Mouse (Mus musculus): ENCODE data around the gene Gng12.

Gene Gng12

GRCm38 (mm10) chr6:66917032-66917431 is 20.8 kb downstream of the Gng12 start:
- DNase-seq (ENCODE audit: low spot score in 2 of 2), result no peak

DNA sequence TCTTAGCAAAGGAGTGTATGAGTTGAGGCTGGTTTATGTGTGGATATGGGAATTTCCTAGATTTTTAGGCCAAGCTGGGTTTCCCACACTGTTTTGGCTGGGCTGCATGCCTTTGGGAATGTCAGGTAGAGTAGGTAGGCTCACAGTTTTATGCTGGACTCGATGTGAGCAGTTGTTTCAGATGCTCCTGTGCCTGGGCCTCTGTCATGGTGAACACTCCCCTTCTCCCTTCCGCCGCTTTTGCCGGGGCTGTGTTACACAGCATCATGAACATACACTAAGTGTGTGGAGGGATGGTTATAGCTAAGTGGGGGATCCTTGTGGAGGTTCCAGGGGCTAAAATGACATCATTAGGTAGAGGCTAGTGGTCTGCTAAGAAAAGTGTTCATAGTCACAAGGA is 24.6 kb downstream of the Gng12 start:
- DNase-seq (ENCODE audit: low spot score in 2 of 2), result no peak

- no peak for DNase-seq (ENCODE audit: low spot score in 2 of 2)
Measured at GRCm38 (mm10) chr6:66921755-66922154, 25.6 kb downstream of the Gng12 start.

DNA sequence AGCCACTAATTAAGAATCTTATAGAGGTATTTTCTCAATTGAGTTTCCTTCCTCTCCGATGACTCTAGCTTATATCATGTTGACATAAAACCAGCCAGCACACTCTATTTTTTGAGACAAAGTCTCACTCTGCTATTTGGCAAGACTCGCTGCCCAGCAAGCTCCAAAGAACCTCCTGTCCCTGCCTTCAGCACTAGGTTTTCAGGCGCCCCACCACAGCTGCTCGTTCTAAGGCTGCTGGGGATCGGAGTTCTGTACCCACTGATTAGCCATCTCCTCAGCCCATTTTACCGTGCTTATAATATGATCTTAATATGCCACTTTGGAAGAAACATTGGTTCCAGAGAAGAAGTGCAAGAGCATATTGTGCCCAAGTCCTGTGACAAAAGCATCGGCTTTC is 26.3 kb downstream of the Gng12 start:
- DNase-seq (ENCODE audit: low spot score in 2 of 2), result no peak

DNA sequence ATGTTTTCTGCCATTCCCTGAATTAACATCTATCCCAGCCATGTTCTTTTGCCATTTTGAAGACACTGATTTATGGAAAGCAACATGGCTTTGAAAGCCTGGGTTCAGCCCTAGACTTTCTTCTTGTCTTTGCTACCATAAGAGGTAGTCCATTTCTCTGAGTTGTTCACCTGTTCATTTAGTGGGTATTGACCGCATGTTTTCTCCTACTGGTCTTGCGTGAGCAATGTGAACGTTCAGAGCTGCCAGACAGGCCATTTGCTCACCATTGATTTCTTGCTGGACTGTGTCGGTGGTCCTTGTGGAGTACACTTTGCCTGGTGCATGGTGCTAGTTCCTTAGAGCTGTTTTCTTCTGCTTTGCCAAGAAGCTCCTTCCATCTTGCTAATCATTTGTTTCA is 27.7 kb downstream of the Gng12 start:
- no peak for DNase-seq (ENCODE audit: low spot score in 2 of 2)

GRCm38 (mm10) chr6:66924315-66924965 is 28.2 kb downstream of the Gng12 start:
- no peak for DNase-seq (ENCODE audit: low spot score in 2 of 2)

GRCm38 (mm10) chr6:66926269-66926668 is 30.1 kb downstream of the Gng12 start:
- DNase-seq (ENCODE audit: low spot score in 2 of 2), result no peak

GRCm38 (mm10) chr6:66928972-66929645 is 32.9 kb downstream of the Gng12 start:
- DNase-seq (ENCODE audit: low spot score in 2 of 2), result no peak

GRCm38 (mm10) chr6:66929694-66930093 is 33.5 kb downstream of the Gng12 start:
- DNase-seq (ENCODE audit: low spot score in 2 of 2), result no peak

- no peak for DNase-seq (ENCODE audit: low spot score in 2 of 2)
Measured at GRCm38 (mm10) chr6:66932206-66932819, 36.1 kb downstream of the Gng12 start.

GRCm38 (mm10) chr6:66940656-66941235 is 44.5 kb downstream of the Gng12 start:
- DNase-seq (ENCODE audit: low spot score in 2 of 2), result no peak

GRCm38 (mm10) chr6:66941792-66942191 is 45.6 kb downstream of the Gng12 start:
- DNase-seq (ENCODE audit: low spot score in 2 of 2), result no peak

DNA sequence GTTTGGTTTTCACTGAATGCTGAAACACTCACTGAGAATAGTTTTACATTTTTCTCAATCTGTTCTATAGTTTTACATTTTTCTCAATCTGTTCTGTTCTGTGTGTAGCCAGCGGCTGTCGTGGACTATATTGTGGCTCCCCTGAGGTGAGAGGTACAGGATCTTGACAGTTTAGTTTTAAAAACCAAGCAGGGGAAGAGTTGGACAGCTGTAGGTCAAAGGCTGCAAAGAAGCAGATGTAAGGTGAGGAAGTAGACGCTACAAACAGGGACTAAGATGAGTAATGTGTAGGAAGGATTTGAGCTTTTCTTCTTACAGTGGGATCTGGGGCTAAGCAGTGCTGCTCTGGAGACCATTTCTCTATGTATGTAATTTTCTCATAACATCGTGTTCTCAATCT is 46.6 kb downstream of the Gng12 start:
- no peak for DNase-seq (ENCODE audit: low spot score in 2 of 2)

- no peak for DNase-seq (ENCODE audit: low spot score in 2 of 2)
Measured at GRCm38 (mm10) chr6:66943367-66944189, 47.4 kb downstream of the Gng12 start.

DNA sequence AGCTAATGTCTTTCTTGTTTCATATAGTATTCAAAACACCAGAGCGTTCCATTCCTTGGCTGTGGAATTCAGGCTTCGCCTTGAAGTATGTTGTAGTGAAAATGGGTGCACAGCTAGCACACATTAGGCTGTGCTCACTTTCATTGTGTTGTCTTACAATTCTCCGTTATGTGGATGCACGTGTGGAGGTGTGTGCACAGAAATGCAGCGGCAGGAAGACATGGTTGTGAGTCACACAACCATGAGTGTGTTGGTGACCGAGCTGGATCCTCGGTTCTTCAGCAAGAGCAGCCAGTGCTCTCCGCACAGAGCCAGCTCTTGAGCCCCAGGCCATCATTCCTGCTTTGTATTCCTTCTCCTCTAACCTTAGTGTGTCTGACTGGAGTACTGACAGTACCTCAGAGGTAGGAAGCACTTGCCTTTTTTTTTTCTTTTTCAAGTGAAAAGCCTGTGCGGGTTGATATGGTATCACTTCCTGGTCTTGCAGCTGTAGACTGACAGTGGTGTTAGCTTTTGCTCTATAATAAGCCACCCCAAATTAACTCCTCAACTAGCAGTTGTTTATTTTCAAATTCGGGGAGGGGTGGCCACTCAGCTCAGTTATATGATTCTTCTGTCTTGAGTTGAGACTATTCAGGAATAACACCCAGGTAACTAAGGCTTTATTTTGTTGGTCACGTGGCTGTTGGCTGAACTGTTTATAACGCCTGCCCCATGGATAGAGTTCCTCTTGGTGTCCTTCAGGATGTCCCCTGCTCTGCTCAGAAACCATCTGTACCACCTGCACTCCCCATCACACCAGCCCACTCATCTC is 48.2 kb downstream of the Gng12 start:
- no peak for DNase-seq (ENCODE audit: low spot score in 2 of 2)

DNA sequence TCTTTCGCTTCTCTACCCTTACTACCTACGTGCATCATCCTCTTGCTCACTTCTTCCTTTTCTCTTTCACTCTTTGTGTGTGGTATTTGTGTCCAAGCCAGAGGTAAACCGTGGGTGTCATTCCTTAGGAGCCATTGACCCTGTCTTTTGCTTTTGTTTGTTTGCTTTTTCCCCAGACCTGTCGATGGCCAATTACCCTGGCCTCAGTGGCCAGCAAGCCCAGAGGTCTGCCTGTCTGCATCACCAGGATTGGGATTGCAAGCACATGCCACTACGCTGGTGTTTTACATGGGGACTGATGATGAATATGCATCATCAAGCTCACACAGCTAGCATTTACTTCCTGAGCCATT is 48.8 kb downstream of the Gng12 start:
- DNase-seq (ENCODE audit: low spot score in 2 of 2), result no peak

GRCm38 (mm10) chr6:66948111-66948510 is 51.9 kb downstream of the Gng12 start:
- no peak for DNase-seq (ENCODE audit: low spot score in 2 of 2)

- no peak for DNase-seq (ENCODE audit: low spot score in 2 of 2)
Measured at GRCm38 (mm10) chr6:66948848-66949247, 52.7 kb downstream of the Gng12 start.

- DNase-seq (ENCODE audit: low spot score in 2 of 2), result no peak
Measured at GRCm38 (mm10) chr6:66951726-66952418, 55.7 kb downstream of the Gng12 start.

- no peak for DNase-seq (ENCODE audit: low spot score in 2 of 2)
Measured at GRCm38 (mm10) chr6:66953951-66954519, 57.8 kb downstream of the Gng12 start.

Measured in spleen, postnatal 14 days (tissue).